Mouse (Mus musculus): ENCODE measurements around the gene Sinhcaf.

- TF ChIP-seq POLR2A (IDR thresholded peaks at IDR 0.05; ENCODE audit: control insufficient read depth, extremely low read depth, insufficient read depth, low read length, poor library complexity): no peak
- no peak for TF ChIP-seq CTCF (IDR thresholded peaks at IDR 0.05; ENCODE audit: borderline replicate concordance, control insufficient read depth, extremely low read depth, insufficient read depth, low read length, poor library complexity)
Measured at GRCm38 (mm10) chr6:148972059-148972848, 26.0 kb upstream of the Sinhcaf start.

All from thymus, adult 2 months (tissue).